Mouse (Mus musculus) bone marrow macrophage, adult 2 months (primary cell): ENCODE results near the gene St7.

Experiments used
- CTCF ChIP-seq: IDR thresholded peaks from 2 replicates; pipeline ENCODE4 v1.5.1; 2012; ENCODE audit warnings: low read depth, mild to moderate bottlenecking, low read length, moderate library complexity
- POLR2A ChIP-seq: IDR thresholded peaks from 2 replicates; pipeline ENCODE4 v1.6.1; 2012; ENCODE audit warnings: mild to moderate bottlenecking, low read depth, low read length, borderline replicate concordance

GRCm38 (mm10) chr6:17669826-17670225 is 22.9 kb upstream of the St7 start:
- TF ChIP-seq CTCF = no peak
- TF ChIP-seq POLR2A = no peak
